Mouse (Mus musculus): ENCODE data around the gene Fgf12. TPM values are rescaled to one million over a fixed set of nuclear protein-coding genes. Genes with fewer than 3 reads are reported as not detected.

Fgf12 gene
- total RNA-seq, 2 experiments from 2014 or later = 0.18 to 0.60 TPM

DNA sequence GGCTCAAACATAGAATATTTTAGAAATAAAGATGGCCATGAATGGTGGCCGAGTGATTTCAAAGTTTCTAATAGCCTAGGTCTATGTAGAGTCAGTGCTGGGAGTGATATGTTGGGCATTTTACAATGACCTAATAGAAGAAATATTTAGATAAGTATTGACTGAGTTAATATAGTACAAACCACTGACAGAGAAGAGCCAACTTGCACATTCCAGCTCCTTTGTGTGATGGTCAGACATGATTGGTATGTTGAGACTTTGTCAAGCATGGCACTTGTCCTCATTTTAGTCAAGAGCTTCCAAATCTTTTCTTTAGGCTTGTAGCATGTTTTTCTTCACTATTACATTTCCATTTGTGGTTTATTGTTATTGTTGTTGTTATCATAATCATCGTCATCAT, 596.4 kb downstream of the Fgf12 start:
- DNase-seq = no peak
- intact Hi-C loops (cut with DNase I; ENCODE audit: low total_unique reads) = no loop called here

DNA sequence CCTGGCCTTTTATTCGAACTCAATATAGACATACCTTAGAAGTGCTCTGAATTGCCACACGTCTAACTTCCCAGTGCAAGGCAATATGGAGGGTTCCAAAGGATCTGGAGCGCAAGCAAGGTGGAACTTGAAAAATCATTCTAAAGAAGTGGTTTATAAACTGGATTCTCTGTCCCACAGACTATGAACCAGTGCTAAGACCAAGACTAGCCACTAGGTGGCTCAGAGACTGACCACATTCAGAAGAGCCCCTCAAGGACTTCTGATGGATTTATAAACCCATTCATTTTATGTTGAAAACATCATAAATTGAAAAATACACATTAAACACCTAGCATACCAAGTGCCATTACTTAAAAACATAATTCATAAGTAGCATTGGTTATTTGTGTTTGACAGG, 611.9 kb downstream of the Fgf12 start:
- intact Hi-C loops (cut with DNase I; ENCODE audit: low total_unique reads) = no loop called here

DNA sequence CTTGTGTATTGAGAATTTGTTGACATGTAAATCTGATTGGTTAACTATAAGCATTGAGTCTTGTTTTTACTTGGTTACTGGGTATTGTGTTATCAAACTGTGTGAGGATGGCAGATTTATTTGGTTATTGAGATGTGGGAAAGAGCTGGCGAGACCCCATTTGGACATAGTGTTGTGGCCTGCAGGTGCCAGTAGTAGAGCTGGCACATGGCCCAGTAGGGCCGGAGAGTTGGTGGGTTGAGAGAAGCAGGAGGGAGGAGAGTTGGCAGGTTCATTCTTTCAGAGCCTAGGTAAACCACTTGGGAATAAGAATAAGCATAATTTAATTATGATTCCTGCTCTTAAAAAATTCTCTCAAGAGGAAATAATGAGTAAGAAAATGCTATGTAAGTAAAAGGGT, 625.9 kb downstream of the Fgf12 start:
- no peak for DNase-seq
- intact Hi-C loops (cut with DNase I; ENCODE audit: low total_unique reads) = no loop called here

More for the DNA sequence above, 611.9 kb downstream of the Fgf12 start:
- no peak for DNase-seq

Small RNA genes lying within 50 kb of the gene (microRNA-seq; reads per million reads assigned to microRNA genes)
- gene Mir690 = 0 reads per million in 2 experiments

Other genes starting within 250 kb of the Fgf12 start
- 1 to 10 TPM; 6.2 to 7.1 TPM for gene Mb21d2, start 176.6 kb upstream of the Fgf12 start, total RNA-seq (2021)